In the genomic region with DNA sequence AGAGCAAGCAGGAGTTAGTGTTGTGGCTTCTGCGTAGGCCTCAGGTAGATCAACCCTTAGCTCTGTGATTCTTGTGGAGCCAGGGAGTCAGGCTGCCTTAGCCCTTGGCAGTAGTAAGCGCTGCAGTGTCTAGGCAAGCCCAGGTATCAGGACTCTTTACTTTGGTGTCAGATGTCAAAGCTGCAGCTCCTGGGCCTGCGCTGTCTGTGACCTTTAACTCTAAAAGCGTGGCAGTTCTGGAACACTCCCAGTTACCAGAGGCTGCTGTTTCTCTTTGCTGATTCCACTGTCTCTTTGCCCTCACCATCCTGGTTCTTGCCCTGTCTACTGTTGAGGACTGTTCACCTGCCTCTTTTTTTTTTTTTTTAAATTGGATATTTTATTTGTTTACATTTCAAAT, we compare ENCODE assay signal across 22 mouse cellular contexts. TPM values are rescaled to one million over a fixed set of nuclear protein-coding genes. Genes with fewer than 3 reads are reported as not detected.
A peak's percentile ranks its signal among the peaks of the same experiment; 100 is the strongest.
DNase-seq lines count a peak whose midpoint lies in the region; ATAC-seq and TF ChIP-seq lines count a peak whose summit lies in the region.
"Had no signal": no experiment of that assay in that cellular context is flagged by ENCODE, and none has a peak within 500 bp of the region (broad histone marks: within the 10 kb centered on the region; RNA-seq: fewer than 3 reads in every experiment).

No protein-coding gene starts in this region.

- ATAC-seq in liver, embryonic 12.5 days, result peak; percentile 37; the same call in 1 of the 2 replicates
- peak; percentile 49 for ATAC-seq in liver, embryonic 15.5 days (ENCODE audit: insufficient read depth)
- ATAC-seq in lung, postnatal 0 days, result no peak
- ATAC-seq: CD4-positive, CD25-positive, alpha-beta regulatory T cell, adult 4 months; forebrain, embryonic 15.5 days; hindbrain, embryonic 16.5 days had no signal

- DNase-seq in embryo, embryonic 10 days (ENCODE audit: low spot score), result peak; percentile 50
- DNase-seq in embryo, embryonic 11 days, result no peak
- no peak for DNase-seq in liver
- no peak for DNase-seq in lung, postnatal 0 days (ENCODE audit: low spot score)
- DNase-seq in urinary bladder, postnatal 14 days (ENCODE audit: low spot score), result no peak
- DNase-seq: adrenal gland, adult 8-10 months; adrenal gland, postnatal 36 days; B cell, adult 2 months; cerebellum, adult 11 months; cerebellum, adult 8-10 months; cerebellum, postnatal 14 days; gastrocnemius, postnatal 10 days; heart, adult 2 months; heart, postnatal 36 days had no signal

- no peak overlapping the region for H3K4me2 ChIP-seq in liver, embryonic 12.5 days
- no peak overlapping the region for H3K4me2 ChIP-seq in liver, embryonic 15.5 days
- H3K4me2 ChIP-seq in lung, postnatal 0 days (replicated peaks; ENCODE audit: low read depth, low read length), result no peak overlapping the region
- H3K4me2 ChIP-seq: forebrain, embryonic 15.5 days; heart, embryonic 13.5 days; hindbrain, embryonic 12.5 days had no signal

- H3K4me1 ChIP-seq in liver, embryonic 12.5 days, result no peaks in the 10 kb centered on the region
- H3K4me1 ChIP-seq in liver, embryonic 15.5 days (replicated peaks), result 0 out of 2 replicates have a peak, but pooled peaks cover 5% of the 10 kb centered on the region
- H3K4me1 ChIP-seq in lung, postnatal 0 days (ENCODE audit: insufficient read depth, low read depth, low read length), result no peaks in the 10 kb centered on the region
- H3K4me1 ChIP-seq: forebrain, embryonic 15.5 days; heart, embryonic 13.5 days; hindbrain, embryonic 12.5 days had no signal

- no peak overlapping the region for H3K4me3 ChIP-seq in liver, embryonic 12.5 days
- no peak overlapping the region for H3K4me3 ChIP-seq in liver, embryonic 15.5 days (replicated peaks)
- H3K4me3 ChIP-seq in lung, postnatal 0 days (ENCODE audit: low read depth, low read length), result no peak overlapping the region
- H3K4me3 ChIP-seq: forebrain, embryonic 15.5 days; heart, adult 2 months; heart, embryonic 13.5 days; hindbrain, embryonic 12.5 days had no signal

- TF ChIP-seq CTCF in lung, postnatal 0 days (IDR thresholded peaks at IDR 0.05), result no peak

- TF ChIP-seq EP300 in lung, postnatal 0 days (IDR thresholded peaks at IDR 0.05), result no peak

- H3K9me3 ChIP-seq in liver, embryonic 12.5 days (replicated peaks), result no peaks in the 10 kb centered on the region
- no peaks in the 10 kb centered on the region for H3K9me3 ChIP-seq in liver, embryonic 15.5 days (replicated peaks)
- H3K9me3 ChIP-seq in lung, postnatal 0 days (ENCODE audit: low read length), result no peaks in the 10 kb centered on the region
- H3K9me3 ChIP-seq: forebrain, embryonic 15.5 days; G1E; heart, embryonic 13.5 days; hindbrain, embryonic 12.5 days had no signal

- no peak overlapping the region for H3K27ac ChIP-seq in liver, embryonic 12.5 days
- no peak overlapping the region for H3K27ac ChIP-seq in liver, embryonic 15.5 days (replicated peaks)
- no peak overlapping the region for H3K27ac ChIP-seq in lung, postnatal 0 days (ENCODE audit: low read length)
- H3K27ac ChIP-seq: forebrain, embryonic 15.5 days; heart, adult 2 months; heart, embryonic 13.5 days; hindbrain, embryonic 12.5 days had no signal

- WGBS in liver, embryonic 12.5 days (ENCODE audit: insufficient replicate concordance), result 71% methylated on average over 4 of the region's 4 CpGs
- 61% methylated on average over 4 of the region's 4 CpGs for WGBS in liver, embryonic 15.5 days (ENCODE audit: insufficient replicate concordance)
- whole genome bisulfite sequencing in lung, postnatal 0 days, result 64% methylated on average over 4 of the region's 4 CpGs

- H3K27me3 ChIP-seq in liver, embryonic 12.5 days (replicated peaks), result no peaks in the 10 kb centered on the region
- no peaks in the 10 kb centered on the region for H3K27me3 ChIP-seq in liver, embryonic 15.5 days
- no peaks in the 10 kb centered on the region for H3K27me3 ChIP-seq in lung, postnatal 0 days (replicated peaks; ENCODE audit: insufficient read depth, low read length)
- H3K27me3 ChIP-seq: forebrain, embryonic 15.5 days; heart, embryonic 13.5 days; hindbrain, embryonic 12.5 days had no signal

- H3K9ac ChIP-seq in liver, embryonic 12.5 days, result no peak overlapping the region
- H3K9ac ChIP-seq in liver, embryonic 15.5 days, result no peak overlapping the region
- H3K9ac ChIP-seq in lung, postnatal 0 days (replicated peaks; ENCODE audit: low read depth), result no peak overlapping the region
- H3K9ac ChIP-seq: forebrain, embryonic 15.5 days; heart, embryonic 13.5 days; hindbrain, embryonic 12.5 days had no signal

- no peaks in the 10 kb centered on the region for H3K36me3 ChIP-seq in liver, embryonic 12.5 days
- no peaks in the 10 kb centered on the region for H3K36me3 ChIP-seq in liver, embryonic 15.5 days (replicated peaks)
- H3K36me3 ChIP-seq in lung, postnatal 0 days (ENCODE audit: insufficient read depth, low read length), result no peaks in the 10 kb centered on the region
- H3K36me3 ChIP-seq: forebrain, embryonic 15.5 days; G1E; heart, embryonic 13.5 days; hindbrain, embryonic 12.5 days had no signal

RNA-seq across cellular contexts. Expression of a gene that starts 23.0 kb away (rescaled TPM):
- polyA plus RNA-seq in liver, embryonic 12.5 days (2016; fragmentation: Nextera tagmentation; extraction: Ambion mirVana), result 1.6 and 1.8 TPM in 2 replicates
- polyA plus RNA-seq in liver, embryonic 15.5 days (2015; fragmentation: Nextera tagmentation; extraction: Ambion mirVana), result 2.3 and 2.6 TPM in 2 replicates
- polyA plus RNA-seq in lung, postnatal 0 days (2015; fragmentation: Nextera tagmentation; extraction: Ambion mirVana), result 4.2 and 4.5 TPM in 2 replicates
- polyA plus RNA-seq: G1E had no signal
